Mouse (Mus musculus): ENCODE measurements around the gene Dennd2c.
A peak's percentile ranks its signal among the peaks of the same experiment; 100 is the strongest.

The Dennd2c gene

GRCm38 (mm10) chr3:103102454-103103390 is at the start of gene Dennd2c:
Dennd2c (plus strand) TSS chr3:103102604.
- peak; percentile 89 to 90 for DNase-seq (ENCODE audit: low spot score in 2 of 2)

GRCm38 (mm10) chr3:103056016-103056595 is 46.3 kb upstream of the Dennd2c start:
- DNase-seq (ENCODE audit: low spot score in 2 of 2) = no peak

- DNase-seq (ENCODE audit: low spot score in 2 of 2) = no peak
Observed at GRCm38 (mm10) chr3:103057752-103058151, 44.7 kb upstream of the Dennd2c start.

GRCm38 (mm10) chr3:103058207-103059157 is 43.9 kb upstream of the Dennd2c start, which contains the start of gene Nras:
Nras (plus strand) TSS chr3:103058285.
- DNase-seq (ENCODE audit: low spot score in 2 of 2) = peak; percentile 91 to 94

GRCm38 (mm10) chr3:103066927-103067326 is 35.5 kb upstream of the Dennd2c start:
- DNase-seq (ENCODE audit: low spot score in 2 of 2) = no peak

GRCm38 (mm10) chr3:103068971-103069370 is 33.4 kb upstream of the Dennd2c start:
- no peak for DNase-seq (ENCODE audit: low spot score in 2 of 2)

- no peak for DNase-seq (ENCODE audit: low spot score in 2 of 2)
Observed at GRCm38 (mm10) chr3:103073771-103074170, 28.6 kb upstream of the Dennd2c start, which contains the start of gene Ampd1. Ampd1 (plus strand) TSS chr3:103074014.

GRCm38 (mm10) chr3:103075871-103076270 is 26.5 kb upstream of the Dennd2c start:
- DNase-seq (ENCODE audit: low spot score in 2 of 2) = no peak

GRCm38 (mm10) chr3:103076476-103076875 is 25.9 kb upstream of the Dennd2c start:
- DNase-seq (ENCODE audit: low spot score in 2 of 2) = no peak

- DNase-seq (ENCODE audit: low spot score in 2 of 2) = no peak
Observed at GRCm38 (mm10) chr3:103079301-103079700, 23.1 kb upstream of the Dennd2c start.

- no peak for DNase-seq (ENCODE audit: low spot score in 2 of 2)
Observed at GRCm38 (mm10) chr3:103081051-103081450, 21.4 kb upstream of the Dennd2c start.

- no peak for DNase-seq (ENCODE audit: low spot score in 2 of 2)
Observed at GRCm38 (mm10) chr3:103081861-103082453, 20.4 kb upstream of the Dennd2c start.

GRCm38 (mm10) chr3:103082761-103083160 is 19.6 kb upstream of the Dennd2c start:
- DNase-seq (ENCODE audit: low spot score in 2 of 2) = no peak

- no peak for DNase-seq (ENCODE audit: low spot score in 2 of 2)
Observed at GRCm38 (mm10) chr3:103085986-103086385, 16.4 kb upstream of the Dennd2c start.

- no peak for DNase-seq (ENCODE audit: low spot score in 2 of 2)
Observed at GRCm38 (mm10) chr3:103091753-103092152, 10.7 kb upstream of the Dennd2c start.

- no peak for DNase-seq (ENCODE audit: low spot score in 2 of 2)
Observed at GRCm38 (mm10) chr3:103098662-103099061, 3.7 kb upstream of the Dennd2c start.

GRCm38 (mm10) chr3:103099667-103100066 is 2.7 kb upstream of the Dennd2c start:
- DNase-seq (ENCODE audit: low spot score in 2 of 2) = no peak

- DNase-seq (ENCODE audit: low spot score in 2 of 2) = no peak
Observed at GRCm38 (mm10) chr3:103100735-103101134, 1.7 kb upstream of the Dennd2c start.

GRCm38 (mm10) chr3:103101194-103101593 is 1.2 kb upstream of the Dennd2c start:
- DNase-seq (ENCODE audit: low spot score in 2 of 2) = no peak

- DNase-seq (ENCODE audit: low spot score in 2 of 2) = no peak
Observed at GRCm38 (mm10) chr3:103101909-103102308, 495 bp upstream of the Dennd2c start.

GRCm38 (mm10) chr3:103107565-103108240 is 5.3 kb downstream of the Dennd2c start:
- DNase-seq (ENCODE audit: low spot score in 2 of 2) = no peak

Data from natural killer cell, adult 2 months (primary cell).